Mouse (Mus musculus) hindbrain, embryonic 16.5 days (tissue): Measurements from ENCODE around the gene Dalrd3. TPM values are rescaled to one million over a fixed set of nuclear protein-coding genes. Genes with fewer than 3 reads are reported as not detected.

Experiments used
- ATAC-seq: fragments of 200-750 bp; cut with Nextera tagmentation; 2 replicates; pipeline ENCODE4 v1.8.0; 2017; ENCODE audit warnings: moderate TSS enrichment, moderate library complexity
- H3K27ac ChIP-seq: fragments of 300-500 bp; sonication (generic); 2 replicates; pipeline ENCODE4 v1.5.1; 2014; ENCODE audit warnings: low read depth, mild to moderate bottlenecking, control low read depth, low read length, moderate library complexity
- H3K27me3 ChIP-seq: fragments of 300-500 bp; sonication (generic); replicated peaks from 2 replicates; pipeline ENCODE4 v1.6.1; 2014; ENCODE audit warnings: low read length; ENCODE audit not compliant: control insufficient read depth, insufficient read depth
- H3K36me3 ChIP-seq: fragments of 300-500 bp; sonication (generic); 2 replicates; pipeline ENCODE4 v1.6.1; 2014; ENCODE audit warnings: mild to moderate bottlenecking, low read length, moderate library complexity, mixed read lengths; ENCODE audit not compliant: control insufficient read depth, insufficient read depth
- H3K4me1 ChIP-seq: fragments of 300-500 bp; sonication (generic); 2 replicates; pipeline ENCODE4 v1.6.1; 2014; ENCODE audit warnings: low read depth, low read length; ENCODE audit not compliant: control insufficient read depth, insufficient read depth
- H3K4me2 ChIP-seq: fragments of 300-500 bp; sonication (generic); 2 replicates; pipeline ENCODE4 v1.6.1; 2014; ENCODE audit warnings: mild to moderate bottlenecking, low read length, control low read depth, moderate library complexity
- H3K4me3 ChIP-seq: fragments of 300-500 bp; sonication (generic); 2 replicates; pipeline ENCODE4 v1.5.1; 2014; ENCODE audit warnings: mild to moderate bottlenecking, low read length, control low read depth, moderate library complexity
- H3K9ac ChIP-seq: fragments of 300-500 bp; sonication (generic); 2 replicates; pipeline ENCODE4 v1.6.1; 2014; ENCODE audit warnings: low read depth, mild to moderate bottlenecking, control low read depth, low read length, moderate library complexity
- H3K9me3 ChIP-seq: fragments of 300-500 bp; sonication (generic); 2 replicates; pipeline ENCODE4 v1.6.1; 2014; ENCODE audit warnings: mild to moderate bottlenecking, low read length, moderate library complexity; ENCODE audit not compliant: control insufficient read depth
- WGBS: fragments of 180-500 bp; shearing (Covaris S2); extraction: QIAGEN DNeasy Blood & Tissue Kit; methylation state at CpG from one replicate; pipeline ENCODE4 v1.1.7; 2014; 5-methylcytosine and 5-hydroxymethylcytosine counted together
- polyA plus RNA-seq: library from polyadenylated mRNA; unstranded; fragments of >200 nt; fragmentation: Nextera tagmentation; extraction: Ambion mirVana; gene quantifications from 2 replicates; pipeline ENCODE4 v1.2.1, GENCODE M21; 2015

The Dalrd3 gene
- polyA plus RNA-seq, 1 experiment from 2014 or later, result 331 TPM

DNA sequence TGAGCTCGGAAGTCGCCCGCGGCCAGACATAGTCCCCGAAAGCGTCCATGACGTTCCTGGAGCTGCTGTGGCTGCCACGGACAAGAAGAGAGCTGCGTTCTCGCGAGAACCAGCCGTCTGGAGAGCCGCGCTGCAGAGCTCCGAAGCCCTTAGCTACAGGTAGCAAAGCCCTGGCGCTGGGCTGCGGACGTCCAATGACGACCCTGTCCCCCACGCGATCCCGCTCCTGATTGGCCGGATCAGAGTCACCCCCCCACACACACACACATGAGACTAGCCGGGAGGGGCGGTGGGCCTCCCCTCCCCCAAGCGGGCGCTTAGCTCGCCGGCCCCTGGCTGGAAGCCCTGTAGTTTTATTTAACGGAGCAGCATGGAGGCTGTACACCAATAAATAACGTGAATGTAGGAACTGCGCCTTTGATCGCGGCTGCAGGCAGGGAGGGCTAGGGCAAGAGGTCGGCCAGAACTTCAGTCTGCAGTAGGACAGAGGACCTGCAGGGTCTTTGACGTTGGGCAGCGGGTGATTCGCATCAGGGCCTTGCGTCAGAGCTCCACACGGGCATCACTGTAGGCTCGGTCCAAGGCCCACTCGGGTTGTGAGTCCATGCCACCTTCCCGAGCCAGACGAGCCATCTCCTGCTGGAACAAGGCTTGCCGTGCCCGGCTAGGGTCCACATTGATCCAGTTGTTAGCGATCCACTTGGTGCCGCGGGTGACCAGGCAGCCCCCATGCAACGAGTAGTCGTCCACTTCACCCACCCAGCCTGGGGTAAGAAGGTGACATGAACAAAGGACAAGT is 9.1 kb downstream of the Dalrd3 start, which contains the start of gene Wdr6:
TSS of gene Wdr6 (minus strand) at position 195 of the 799 bp plus-strand sequence.
- 3% methylated on average over 48 of the region's 51 CpGs for WGBS
- no peaks in the 10 kb centered on the region for H3K27me3 ChIP-seq
- peak within 1 kb of the TSS; percentile 97 for H3K27ac ChIP-seq
- peak within 1 kb of the TSS; percentile 63 for H3K4me2 ChIP-seq
- H3K4me3 ChIP-seq, result peak within 1 kb of the TSS; percentile 86
- peaks cover 49% of the 10 kb centered on the region for H3K4me1 ChIP-seq
- peak within 1 kb of the TSS; percentile 97 for H3K9ac ChIP-seq
- peaks cover 15% of the 10 kb centered on the region for H3K36me3 ChIP-seq
- H3K9me3 ChIP-seq, result no peaks in the 10 kb centered on the region
- ATAC-seq, result peak; percentile 97

DNA sequence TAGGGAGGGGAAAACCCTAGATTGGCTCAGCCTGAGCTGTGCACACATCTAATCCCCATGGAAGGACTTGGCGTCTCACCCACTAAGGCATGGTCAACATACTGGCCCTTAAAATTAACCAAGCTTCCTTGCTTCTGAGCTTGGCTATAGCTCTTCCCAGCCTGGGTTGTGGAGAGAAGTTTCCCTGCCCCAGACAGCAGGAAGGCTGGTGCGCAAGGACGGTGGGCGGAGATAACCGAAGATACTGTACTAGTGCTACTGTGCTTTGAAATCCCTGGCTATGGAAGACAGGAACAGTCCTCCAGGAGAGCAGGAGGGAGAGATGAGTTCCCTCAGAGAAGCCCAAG is 9.6 kb downstream of the Dalrd3 start:
- peaks cover 44% of the 10 kb centered on the region for H3K4me1 ChIP-seq
- H3K4me2 ChIP-seq, result peak overlapping the region; percentile 63
- H3K27ac ChIP-seq, result peak overlapping the region; percentile 97
- H3K36me3 ChIP-seq, result peaks cover 15% of the 10 kb centered on the region
- H3K4me3 ChIP-seq, result no peak overlapping the region; the same call in 1 of the 2 replicates
- H3K9ac ChIP-seq, result peak overlapping the region; percentile 97
- ATAC-seq, result no peak
- H3K27me3 ChIP-seq, result no peaks in the 10 kb centered on the region
- 68% methylated on average over 5 of the region's 5 CpGs for WGBS
- H3K9me3 ChIP-seq, result no peaks in the 10 kb centered on the region

DNA sequence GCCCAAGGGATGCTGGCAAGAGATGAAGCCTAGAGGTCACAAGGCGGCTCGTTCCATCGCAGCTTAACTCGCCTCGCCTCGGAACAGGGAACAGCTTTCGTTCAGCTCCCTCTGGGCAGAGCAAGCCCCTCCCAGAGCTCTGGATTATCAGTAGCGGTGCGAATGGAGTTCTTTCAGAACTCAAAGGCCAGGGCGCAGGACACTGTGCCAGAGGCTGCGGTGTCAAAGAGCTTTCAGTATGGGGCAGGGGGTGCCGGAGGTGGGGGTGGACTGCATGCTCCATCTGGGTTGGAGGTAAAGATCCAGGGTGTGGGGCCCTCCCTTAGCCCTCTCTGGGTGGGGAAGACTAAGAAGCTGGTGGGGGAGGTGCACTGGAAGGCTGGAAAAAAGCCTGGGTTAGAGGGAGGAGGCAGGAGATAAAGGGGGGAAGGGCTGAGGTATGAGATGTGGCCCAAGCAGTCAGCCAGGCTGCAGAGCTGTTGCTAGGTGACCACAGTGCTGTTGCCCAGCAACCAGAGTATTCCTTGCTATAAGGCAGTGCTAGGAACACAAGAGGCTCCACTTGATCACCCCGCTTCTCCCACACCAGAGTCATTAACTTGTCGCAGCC is 18.0 kb downstream of the Dalrd3 start:
- WGBS, result 1% methylated on average over 14 of the region's 14 CpGs
- Histone ChIP-seq H3K27ac (peak overlapping the region; percentile 81), H3K36me3 (peaks cover 3% of the 10 kb centered on the region), H3K9me3 (no peaks in the 10 kb centered on the region), H3K4me2 (peak overlapping the region; percentile 42), H3K9ac (peak overlapping the region; percentile 47), H3K4me3 (peak overlapping the region; percentile 3; the same call in 1 of the 2 replicates), H3K27me3 (no peaks in the 10 kb centered on the region), H3K4me1 (peaks cover 28% of the 10 kb centered on the region)
- ATAC-seq, result peak; percentile 98

DNA sequence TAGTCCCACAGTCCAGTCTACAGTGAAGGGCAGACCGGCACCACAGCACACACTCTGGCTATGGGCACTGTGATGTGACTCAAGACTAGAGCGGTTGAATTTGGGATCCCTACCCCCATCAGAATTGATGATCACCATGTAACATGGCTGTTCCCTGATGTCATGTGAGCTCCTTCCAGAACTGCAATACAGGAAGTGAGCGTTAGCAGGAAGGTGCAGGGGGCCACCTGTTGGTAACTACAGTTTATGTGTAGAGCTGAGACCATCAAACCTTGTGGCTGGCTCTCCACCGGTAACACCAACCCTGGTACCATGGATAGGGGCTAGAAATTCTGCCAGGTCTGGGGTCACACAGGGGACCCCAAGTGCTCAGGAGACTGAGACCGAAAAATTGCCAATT is 19.5 kb downstream of the Dalrd3 start:
- no peak overlapping the region; the same call in 1 of the 2 replicates for H3K9ac ChIP-seq
- H3K9me3 ChIP-seq, result no peaks in the 10 kb centered on the region
- peak overlapping the region; percentile 81 for H3K27ac ChIP-seq
- no peak for ATAC-seq
- H3K27me3 ChIP-seq, result no peaks in the 10 kb centered on the region
- 59% methylated on average over 5 of the region's 5 CpGs for WGBS
- H3K4me3 ChIP-seq, result no peak overlapping the region
- H3K4me2 ChIP-seq, result no peak overlapping the region
- H3K4me1 ChIP-seq, result peaks cover 28% of the 10 kb centered on the region
- no peaks in the 10 kb centered on the region for H3K36me3 ChIP-seq

GRCm38 (mm10) chr9:108591462-108591861 is 21.8 kb downstream of the Dalrd3 start:
- no peak overlapping the region for H3K27ac ChIP-seq
- H3K4me3 ChIP-seq, result no peak overlapping the region
- no peak overlapping the region for H3K9ac ChIP-seq
- no peak for ATAC-seq
- WGBS, result 61% methylated on average over 4 of the region's 4 CpGs
- H3K4me2 ChIP-seq, result no peak overlapping the region
- no peaks in the 10 kb centered on the region for H3K9me3 ChIP-seq
- no peaks in the 10 kb centered on the region for H3K36me3 ChIP-seq
- H3K4me1 ChIP-seq, result peaks cover 28% of the 10 kb centered on the region
- H3K27me3 ChIP-seq, result no peaks in the 10 kb centered on the region

GRCm38 (mm10) chr9:108594354-108594753 is 24.7 kb downstream of the Dalrd3 start:
- WGBS, result 84% methylated on average over 3 of the region's 3 CpGs
- H3K9me3 ChIP-seq, result no peaks in the 10 kb centered on the region
- H3K27me3 ChIP-seq, result no peaks in the 10 kb centered on the region
- no peak overlapping the region for H3K4me3 ChIP-seq
- H3K4me1 ChIP-seq, result peaks cover 8% of the 10 kb centered on the region
- no peak overlapping the region for H3K27ac ChIP-seq
- H3K4me2 ChIP-seq, result no peak overlapping the region
- no peak for ATAC-seq
- no peak overlapping the region for H3K9ac ChIP-seq
- no peaks in the 10 kb centered on the region for H3K36me3 ChIP-seq

DNA sequence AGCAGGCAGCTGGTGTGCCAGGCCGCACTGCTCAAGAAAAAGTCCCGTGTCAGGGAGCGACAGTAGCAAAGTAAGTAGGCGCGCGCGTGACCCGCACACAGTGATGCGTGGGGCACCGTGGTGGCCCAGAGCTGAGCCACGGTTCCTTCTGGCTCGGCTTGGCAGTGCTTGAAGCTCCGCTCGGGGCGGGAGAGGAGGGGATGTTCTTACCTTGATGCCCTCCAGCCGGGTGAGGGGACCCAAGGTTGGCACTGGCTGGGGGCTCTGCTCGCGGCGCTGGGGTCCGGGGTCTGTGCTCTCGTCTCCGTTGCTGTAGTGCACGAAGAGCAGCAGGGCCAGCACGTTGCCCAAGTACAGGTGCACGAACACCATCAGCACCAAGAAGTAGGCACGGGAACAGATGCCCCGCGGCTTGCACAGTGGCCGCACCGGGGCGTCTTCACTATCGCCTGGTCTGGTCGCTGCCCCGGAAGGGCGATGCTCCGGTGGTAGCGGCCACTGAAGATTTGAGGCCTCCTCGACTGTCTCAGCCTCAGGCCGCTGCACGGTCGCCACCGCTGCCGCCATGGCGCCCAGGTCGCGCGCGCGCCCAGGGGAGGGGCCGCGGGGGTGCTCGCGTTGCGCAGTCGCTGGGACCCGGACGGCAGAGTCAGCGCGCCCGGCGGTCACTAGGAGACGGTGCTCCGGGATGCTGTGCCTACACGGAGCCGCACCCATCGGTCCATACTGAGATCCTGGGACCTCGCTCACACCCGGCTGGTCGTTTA is 27.5 kb downstream of the Dalrd3 start, which contains the start of gene P4htm:
TSS of gene P4htm (minus strand) at position 670 of the 767 bp plus-strand sequence.
- no peaks in the 10 kb centered on the region for H3K27me3 ChIP-seq
- no peaks in the 10 kb centered on the region for H3K9me3 ChIP-seq
- peaks cover 8% of the 10 kb centered on the region for H3K4me1 ChIP-seq
- H3K4me3 ChIP-seq, result peak within 1 kb of the TSS; percentile 68
- ATAC-seq, result peak; percentile 86
- peak within 1 kb of the TSS; percentile 82 for H3K9ac ChIP-seq
- 1% methylated on average over 44 of the region's 69 CpGs for WGBS
- H3K36me3 ChIP-seq, result no peaks in the 10 kb centered on the region
- peak within 1 kb of the TSS; percentile 84 for H3K4me2 ChIP-seq
- peak within 1 kb of the TSS; percentile 85 for H3K27ac ChIP-seq

DNA sequence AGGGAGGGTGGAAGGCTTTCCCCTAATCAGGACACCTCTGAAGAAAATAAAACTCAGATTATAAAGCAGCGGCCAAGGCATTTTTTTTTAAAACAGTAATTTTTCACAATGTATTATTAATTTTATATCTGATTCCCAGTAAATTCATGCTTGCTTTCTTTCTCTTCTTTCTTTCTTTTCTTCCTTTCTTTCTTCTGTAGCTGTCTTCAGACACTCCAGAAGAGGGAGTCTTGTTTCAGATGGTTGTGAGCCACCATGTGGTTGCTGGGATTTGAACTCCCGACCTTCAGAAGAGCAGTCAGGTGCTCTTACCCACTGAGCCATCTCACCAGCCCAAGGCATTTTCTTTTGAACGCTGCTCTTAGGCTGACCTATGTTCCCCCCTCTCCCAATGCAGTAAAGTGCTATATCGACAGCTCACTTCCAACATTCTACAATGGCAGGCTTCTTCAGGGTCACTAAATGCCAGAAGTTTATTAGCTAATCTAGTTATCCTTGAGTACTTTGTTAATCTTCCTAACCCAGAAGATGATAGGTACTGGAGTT is 29.4 kb downstream of the Dalrd3 start:
- Histone ChIP-seq H3K36me3 (peaks cover 6% of the 10 kb centered on the region), H3K4me2 (no peak overlapping the region), H3K9ac (no peak overlapping the region), H3K4me1 (peaks cover 8% of the 10 kb centered on the region), H3K27ac (no peak overlapping the region), H3K27me3 (no peaks in the 10 kb centered on the region), H3K4me3 (no peak overlapping the region), H3K9me3 (no peaks in the 10 kb centered on the region)
- 78% methylated on average over 4 of the region's 4 CpGs for WGBS
- no peak for ATAC-seq
